Mouse (Mus musculus) fat pad, adult 2 months (tissue): ENCODE data around the gene Scaf8.

Source experiments
- DNase-seq: peaks from one replicate; pipeline ENCODE4 v3.0.0-alpha.2; 2011; ENCODE audit warnings: low read depth, low spot score; ENCODE audit errors: extremely low read depth

Scaf8 gene

DNA sequence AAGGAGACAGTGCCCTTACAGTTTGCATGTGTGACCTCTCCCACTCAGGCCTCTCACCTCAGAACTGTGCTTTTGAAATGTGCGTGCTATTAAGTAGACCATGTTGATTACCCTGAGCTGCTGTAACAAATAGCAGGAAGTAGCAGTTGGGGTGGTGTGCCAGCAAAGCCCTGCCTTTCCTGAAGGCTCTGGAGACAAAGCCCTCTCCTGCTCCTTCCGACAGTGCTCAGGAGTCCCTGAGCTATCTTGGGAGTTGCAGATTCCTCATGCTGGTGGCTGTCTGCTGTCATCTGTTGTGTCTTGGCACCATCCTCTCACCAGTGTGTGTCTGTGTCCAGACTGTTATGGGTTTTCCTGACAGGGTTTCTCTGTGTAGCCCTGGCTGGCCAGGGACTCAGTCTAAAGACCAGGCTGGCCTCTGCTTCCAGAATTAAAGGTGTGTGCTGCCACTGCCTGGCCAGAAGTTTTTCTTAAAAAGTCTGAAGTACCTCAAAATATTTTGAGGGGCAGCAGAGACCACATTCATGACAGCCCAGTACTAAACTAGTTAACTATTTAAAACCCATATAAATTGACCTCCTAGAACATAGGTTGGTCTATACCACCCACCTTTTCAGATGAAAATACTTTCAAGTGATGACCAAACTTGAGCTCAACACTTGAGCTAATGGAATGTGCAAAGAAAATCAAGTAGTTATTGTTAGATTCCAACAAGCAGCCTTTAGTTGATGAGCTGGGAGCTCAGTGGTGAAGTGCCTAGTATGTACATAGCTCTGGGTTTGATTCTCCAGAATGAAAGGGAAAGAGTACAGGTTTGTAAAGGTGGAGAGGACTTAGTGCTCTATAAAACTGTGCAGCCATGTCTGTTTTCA, 92.0 kb downstream of the Scaf8 start:
- no peak for DNase-seq

DNA sequence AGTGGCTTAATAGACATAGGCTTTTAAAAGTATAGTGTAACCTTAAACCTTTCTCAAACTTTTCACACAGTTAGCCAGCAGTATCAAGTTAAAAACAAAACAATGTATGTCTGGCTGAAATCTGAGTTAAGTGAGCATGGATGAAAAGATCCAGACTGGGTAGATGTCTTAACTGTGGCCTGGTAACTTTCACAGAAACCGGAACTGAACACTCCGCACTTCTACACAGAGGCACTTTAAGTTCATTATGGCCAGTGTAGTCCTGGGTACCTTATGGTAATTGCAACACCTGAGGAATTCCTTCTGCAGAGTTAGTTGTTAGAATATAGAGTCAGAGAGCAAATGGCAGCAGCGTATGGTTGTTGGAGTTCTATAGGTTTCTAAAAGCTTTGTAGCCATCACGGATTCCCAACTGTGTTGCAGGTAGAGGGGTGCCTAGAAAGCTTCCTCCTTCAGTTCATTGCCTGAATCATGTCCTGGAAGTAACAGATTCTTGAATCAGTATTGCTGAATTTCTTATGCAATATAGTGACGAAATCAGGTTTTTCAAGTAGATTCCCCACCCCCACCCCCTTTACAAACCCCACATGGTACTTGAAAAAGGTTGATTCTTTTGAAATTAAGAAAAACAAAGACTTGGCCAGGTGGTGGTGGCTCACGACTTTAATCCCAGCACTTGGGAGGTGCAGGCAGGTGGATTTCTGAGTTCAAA, 92.9 kb downstream of the Scaf8 start:
- no peak for DNase-seq

DNA sequence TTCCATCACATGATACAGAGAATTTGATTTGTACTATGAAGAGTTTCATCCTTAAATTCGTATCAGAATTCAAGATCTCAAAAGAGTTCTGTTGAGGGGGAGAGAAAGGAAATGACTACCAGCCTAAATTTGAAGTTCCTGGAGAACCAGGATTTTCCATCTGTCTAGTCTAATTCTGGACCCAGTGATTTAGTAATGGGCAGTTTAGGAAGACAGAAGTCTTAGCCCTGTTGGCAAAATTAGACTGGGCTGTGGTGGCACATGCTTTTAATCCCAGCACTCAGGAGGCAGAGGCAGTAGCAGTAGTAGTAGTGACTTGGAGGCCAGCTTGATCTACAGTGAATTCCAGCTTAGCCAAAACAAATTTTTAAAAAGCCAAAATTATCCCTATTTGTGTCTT, 93.7 kb downstream of the Scaf8 start:
- DNase-seq = no peak

DNA sequence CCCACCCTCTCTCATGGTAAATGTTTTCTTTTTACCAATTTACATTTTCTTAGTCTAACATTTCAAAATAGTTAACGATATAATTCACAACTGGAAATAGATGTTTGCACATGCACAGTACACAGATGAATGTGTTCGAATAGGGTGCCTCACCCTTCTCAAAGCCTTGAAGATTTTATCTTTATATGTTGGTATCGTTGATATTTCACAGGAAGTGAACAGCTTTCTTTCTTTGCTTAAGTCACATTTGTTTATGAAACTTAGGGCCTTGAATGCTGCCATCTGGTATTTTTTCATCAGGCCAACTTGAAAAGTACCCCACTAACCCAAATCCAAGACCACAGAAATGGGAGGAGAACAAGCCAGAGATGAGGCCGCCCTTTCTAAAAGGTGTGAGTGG, 94.8 kb downstream of the Scaf8 start:
- no peak for DNase-seq

DNA sequence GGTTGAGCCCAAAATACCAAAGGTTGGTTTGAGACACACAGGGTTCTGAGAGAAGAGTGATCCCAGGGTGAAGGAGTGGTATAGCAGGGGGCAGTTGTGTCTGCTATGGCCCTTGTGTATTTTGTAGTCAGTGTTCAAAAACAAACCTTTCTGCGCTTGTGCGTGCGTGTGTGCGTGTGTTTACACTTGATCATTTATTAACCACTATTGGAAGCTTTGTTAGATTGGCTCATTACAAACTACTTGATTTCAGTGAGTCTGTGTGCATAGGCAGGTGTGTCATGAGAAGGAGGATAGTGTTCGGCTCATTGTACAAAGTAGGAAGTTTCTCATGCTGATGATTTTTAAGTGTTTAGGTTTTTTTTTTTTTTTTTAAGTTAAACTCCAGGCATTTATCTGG, 95.4 kb downstream of the Scaf8 start:
- no peak for DNase-seq

DNA sequence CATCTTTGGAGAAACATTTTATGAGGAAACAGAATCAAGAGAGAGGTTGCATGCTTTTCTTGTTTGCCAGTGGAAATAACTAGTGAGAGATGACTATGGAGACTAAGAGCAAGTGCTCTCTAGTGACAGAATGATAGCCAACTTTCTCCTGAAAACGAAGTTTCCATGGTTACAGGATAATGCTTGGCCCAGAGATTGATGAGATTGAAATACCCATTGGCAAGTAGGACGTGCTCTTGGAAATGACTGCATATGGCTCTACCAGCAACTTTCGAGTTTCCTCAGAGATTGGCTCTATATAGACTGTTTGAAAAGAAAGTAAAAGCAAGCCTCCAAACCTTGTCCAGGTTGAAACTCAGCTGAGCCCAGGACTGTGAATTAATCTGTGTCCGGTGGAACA, 97.3 kb downstream of the Scaf8 start:
- no peak for DNase-seq

DNA sequence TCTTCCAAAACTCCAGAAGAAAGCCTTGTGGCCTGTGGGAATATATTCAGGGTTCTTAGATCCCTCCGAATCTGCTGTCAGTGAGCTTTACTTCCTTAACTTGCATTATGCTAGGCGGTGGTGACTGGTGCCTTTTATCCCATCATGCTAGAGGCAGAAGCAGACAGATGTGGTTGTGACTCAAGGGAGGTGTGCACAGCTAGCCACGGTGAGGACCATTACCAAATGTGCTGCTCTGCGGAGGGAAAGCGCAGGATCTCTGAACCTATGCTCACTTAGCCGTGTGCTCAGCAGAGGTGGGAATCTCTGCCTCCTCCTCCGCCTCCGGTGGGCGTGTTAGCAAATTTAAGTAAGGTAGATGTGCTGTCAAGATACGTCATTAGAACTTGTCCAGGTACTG, 98.1 kb downstream of the Scaf8 start:
- DNase-seq = no peak

DNA sequence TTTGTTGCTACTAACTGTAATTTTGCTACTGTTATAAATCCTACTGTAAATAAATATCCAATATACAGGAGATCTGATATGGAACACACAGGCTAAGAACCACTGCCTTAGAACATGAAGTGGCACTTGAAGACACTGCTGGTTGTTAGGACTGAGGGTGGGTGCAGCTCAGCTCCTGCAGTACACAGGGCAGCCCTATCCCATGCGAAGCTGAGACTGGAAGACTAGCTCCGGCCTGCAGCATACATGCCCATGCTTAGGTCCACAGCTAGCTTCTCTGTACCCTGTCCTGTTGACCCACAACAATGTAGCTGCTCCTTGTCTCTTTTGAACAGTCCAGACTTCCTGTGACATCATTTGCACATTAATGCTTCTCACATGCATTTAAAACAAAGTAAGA, 100.1 kb downstream of the Scaf8 start:
- no peak for DNase-seq

DNA sequence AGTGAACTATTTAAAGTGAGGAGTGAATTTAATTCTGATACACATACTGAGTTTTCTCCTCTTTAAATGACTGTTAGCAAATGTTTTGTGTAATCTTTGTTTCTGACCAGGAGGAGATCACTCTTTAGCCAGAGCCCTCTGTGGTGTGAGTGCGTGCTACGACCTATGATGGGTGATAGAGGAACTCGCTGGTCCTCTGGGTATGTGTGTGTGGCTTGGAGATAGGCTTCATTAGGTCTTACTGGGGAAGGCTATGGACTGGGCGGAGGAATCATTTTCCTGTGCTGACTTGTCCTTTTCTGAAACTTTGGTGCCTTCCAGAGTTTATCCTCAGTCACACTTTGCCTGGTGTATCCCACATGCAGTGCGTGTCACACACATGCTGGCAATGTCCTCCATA, 102.3 kb downstream of the Scaf8 start:
- no peak for DNase-seq

DNA sequence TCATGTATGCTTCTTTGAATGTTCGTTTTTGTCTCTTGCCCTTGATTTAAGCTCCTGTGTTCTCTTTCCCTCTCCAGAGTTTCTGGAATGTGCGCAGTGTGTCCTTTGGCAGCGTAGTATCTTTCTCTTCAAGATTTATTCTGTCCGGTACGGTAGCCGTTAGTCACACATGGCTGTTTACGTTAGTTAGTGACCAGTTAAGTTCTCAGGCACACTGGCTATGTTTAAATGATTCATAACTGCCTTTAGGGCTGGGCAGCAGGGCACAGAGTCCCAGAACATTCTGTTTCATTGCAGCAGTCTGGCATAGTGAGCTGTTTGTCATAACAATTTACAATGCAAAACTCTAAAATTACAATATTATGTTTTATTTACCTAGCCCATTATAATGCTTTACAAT, 103.6 kb downstream of the Scaf8 start:
- DNase-seq = no peak

DNA sequence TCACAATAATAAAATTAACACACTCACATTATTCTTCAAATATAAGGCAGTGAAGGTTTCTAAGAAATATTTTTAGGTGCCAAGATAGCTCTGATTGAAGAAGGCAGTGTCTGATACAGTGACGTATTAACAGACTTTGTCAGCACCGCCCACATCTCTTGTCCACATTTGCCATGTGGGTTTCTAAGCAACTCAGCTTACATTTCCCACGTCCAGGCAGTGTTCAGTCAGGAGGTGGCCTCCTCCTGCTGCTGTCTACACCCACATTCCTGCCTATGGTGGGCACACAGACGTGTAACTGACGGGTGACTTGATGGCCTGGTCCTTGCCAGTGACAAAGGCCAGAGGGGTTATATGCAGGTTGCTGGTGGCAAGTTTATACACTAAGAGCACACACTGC, 104.1 kb downstream of the Scaf8 start:
- no peak for DNase-seq

DNA sequence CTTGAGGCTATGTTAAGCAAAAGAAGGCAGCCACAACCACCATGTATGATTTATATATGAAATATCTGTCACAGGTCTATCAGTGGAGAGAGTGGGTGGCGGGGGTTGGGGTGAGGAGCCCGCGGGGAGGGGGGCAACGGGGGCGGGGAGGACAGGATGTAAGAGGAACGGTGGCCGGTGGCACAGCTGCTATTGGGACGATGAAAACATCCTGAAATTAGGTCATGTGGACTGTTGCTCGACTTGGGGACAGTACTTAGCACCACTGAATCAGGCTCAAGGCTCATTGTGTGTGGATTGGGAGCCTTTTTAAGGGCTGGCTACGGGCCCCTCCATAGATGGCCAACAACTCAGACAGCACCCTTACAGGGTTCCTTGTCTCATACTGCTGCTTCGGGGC, 105.4 kb downstream of the Scaf8 start:
- DNase-seq = no peak

DNA sequence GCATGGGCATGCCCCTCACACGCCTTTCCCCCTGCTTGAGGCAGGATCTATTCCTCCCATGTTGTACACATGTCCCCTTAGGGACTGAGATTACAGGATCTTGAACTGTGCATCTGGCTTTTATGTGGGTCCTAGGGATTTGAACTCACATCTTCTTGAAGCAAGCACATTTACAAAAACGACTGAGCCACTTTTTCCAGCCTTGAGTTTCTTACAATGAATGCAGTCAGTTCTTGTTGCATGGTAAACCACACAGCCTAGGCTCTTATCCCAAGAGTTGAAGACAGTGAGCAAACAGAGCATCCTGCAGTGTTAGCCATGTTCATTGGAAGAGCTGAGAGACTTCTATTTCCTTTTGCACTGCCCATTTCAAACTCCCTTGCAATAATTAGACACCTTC, 108.3 kb downstream of the Scaf8 start:
- DNase-seq = no peak

DNA sequence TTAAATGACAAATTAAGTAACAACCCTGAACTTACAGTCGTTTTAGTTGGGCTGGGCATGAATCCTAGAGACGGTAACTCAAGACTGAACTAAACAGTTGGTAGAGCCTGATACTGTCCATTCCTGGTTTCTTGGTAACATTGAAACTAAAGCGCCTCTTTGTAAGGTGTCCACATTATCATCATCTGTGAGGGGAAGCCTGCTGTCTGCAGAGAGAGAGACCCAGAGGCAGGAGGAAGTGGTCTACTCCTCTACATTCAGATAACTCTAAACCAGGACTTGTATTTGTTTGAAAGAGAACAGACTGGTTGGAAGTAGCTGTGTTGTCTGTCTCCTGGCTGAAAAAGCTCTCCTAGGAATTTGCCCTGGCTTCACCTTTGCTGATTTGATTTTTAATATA, 108.9 kb downstream of the Scaf8 start:
- DNase-seq = no peak

DNA sequence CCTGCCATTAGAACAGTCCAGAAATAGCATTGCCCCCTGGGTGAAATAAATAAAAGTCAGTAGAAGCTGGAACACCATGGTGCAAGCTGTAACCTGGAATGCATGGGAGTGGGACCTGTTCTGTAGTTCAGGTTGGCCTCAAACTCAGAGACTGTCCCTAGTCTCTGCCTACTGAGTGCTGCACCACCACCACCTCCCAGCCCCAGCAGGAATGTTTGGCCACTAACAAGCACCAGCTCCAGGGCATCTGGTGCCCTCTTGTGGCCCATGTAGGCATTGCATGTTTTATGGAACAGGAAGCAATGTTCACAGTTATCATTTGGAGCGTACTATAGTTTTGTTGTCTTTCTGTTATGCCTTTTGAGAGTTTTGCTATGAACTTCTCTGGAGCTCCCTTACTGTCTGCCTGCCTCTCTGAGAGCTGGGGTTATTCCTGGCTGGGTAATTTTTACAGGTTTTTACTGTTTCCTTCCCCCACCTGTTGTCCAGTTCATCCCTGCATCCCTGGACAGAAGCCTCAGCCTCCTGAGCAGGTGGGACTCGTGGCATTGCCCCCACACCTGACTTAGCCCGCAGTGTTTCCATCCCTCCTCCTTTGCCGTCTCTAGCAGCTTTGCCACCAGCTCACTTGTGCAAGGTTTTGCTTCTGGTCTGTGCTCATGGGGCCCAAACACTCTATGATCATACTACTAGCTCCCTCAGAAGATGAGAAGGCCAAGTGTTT, 109.8 kb downstream of the Scaf8 start:
- no peak for DNase-seq

DNA sequence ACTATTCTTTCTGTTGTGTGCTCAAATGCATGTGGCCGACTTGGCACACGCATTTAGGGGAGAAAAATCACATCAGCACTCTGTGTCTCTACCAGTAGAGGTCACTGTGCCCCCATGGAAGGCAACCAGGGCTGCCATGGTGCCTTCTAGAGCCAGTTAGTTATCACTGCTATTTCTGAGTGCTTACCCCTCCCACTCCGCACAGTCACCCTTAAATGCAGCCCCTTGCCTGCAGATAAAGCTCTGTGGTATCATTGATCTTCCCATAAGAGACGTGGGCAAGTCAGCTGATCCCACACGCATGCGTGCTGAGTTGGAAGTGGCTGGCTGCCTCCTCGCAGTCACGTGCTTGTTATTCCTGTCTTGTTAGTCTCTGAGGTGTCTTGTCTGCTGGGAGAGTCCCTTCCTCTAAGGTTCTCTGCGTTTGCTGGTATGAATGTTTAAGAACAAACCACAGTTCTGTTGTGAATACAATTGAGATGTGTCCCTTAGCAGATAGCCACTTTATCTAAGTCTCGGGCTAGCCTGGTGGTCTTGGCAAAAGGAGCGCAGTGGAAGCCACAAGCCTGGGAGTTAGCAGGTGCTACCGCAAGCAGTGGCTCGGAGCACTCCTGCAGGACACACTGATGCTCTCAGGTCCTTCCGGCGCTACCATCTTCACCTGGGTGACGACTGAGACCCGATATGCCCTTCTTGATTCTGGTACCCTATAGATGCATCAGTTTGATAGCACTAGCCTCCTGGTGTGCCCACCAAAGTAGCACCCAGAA, 115.6 kb downstream of the Scaf8 start:
- no peak for DNase-seq

DNA sequence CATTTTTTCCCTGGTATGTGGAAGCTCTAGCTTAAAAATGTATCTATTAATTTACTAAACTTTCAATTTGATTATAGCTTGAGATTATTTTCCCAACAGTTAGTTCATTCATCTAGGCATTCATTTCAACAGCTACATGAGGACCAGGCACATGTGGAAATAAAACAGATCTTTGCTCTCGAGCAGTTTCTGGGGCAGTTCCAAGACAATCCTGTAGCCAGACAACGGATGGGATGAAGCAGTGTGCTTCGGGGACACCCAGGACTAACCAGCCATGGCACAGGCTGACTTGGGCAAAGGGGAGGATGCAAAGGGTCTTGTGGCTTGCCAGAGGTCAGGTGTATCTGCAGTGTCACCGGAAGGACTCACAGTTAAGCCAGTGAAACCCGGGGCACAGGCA, 117.9 kb downstream of the Scaf8 start:
- DNase-seq = no peak

DNA sequence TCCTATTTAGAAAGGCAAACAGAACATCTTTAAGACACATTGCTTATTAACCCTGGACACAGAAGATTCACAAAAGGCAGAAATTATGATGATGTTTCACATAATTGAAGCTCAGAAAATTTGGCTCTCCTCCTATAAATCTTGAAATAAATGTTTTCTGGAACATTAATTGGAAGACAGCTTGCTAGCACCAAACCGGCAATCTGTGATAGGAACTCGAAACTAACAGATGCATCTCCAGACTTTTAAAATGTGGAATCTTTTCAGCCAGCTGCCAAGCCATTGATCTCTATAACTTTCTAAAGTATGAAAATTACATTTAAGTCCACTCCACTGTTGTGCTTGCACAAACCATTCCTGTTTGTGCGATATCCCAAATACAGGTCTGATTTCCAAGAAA, 128.9 kb downstream of the Scaf8 start:
- DNase-seq = no peak

DNA sequence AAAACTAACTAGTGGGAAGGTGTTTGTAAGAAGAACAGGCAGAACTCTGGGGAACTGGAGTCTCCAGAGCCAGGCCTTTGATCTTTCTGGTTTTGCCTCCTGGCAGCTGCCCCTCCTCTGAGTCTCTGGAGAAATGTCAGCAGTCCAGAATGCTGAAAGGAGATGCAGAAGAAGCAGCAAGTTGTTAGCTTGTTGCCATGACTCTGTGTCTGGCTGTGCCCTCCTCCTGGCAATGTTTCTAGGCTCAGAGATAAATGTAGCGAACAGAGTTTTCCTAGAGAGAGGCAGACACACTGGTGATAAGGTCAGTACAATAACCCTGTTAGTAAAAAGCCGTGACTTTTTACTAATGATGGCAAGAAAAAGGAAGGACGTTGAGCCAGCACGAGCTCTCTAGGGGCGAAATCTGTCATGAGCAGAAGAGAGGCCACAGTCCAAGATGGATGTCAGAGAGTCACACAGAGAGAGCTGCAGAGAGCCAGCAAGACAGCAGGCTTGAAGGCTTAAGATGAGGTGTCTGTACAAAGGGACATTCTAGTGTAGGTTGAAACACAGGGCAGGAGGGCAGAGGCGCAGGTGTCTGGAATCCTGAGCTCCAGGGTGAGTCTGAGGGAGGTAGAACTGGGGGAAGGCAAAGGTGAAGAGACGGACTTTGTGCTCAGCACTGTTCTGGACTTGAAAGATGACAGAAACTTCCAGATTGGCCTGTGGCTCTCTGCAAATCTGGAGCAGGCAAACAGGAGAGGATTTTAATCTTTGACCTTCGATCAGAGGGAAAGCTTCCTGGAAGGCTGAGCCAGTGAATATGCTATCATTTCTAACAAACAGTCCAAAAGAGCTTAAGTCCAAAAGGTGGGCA, 130.3 kb downstream of the Scaf8 start:
- DNase-seq = no peak

DNA sequence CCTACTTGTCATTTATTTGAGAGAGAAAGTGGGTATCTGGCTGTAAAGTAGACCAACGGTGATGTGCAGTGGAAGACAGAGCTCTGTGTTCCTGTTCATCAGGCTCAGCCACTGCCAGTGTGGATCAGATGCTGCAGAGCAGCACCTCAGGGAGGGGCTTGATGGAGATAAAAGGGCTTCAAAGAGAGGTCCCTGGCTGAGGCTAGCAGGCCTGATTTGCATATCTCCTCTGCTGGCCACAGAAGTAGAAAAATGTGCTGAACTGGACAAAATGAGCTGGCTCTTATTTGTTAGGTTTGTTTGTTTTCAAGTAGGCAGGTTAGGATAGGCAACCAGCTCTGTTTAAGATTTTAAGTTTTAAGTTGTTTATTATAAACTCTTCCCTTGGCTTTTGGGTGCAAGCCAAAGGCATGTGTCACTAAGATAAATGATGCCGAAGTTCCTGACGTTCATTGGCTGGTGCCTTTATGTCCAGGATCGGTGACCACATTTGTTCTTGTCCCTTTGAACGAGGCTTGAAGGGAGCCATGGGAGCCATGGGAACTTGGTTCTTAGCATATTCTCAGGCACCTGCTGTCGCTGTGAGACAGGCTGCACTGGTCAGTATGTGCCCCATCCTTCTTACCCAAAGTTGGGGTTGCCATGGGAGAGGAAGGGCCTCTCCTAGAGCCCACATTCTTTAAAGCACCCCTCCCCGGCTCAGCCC, 132.0 kb downstream of the Scaf8 start:
- DNase-seq = no peak
